In genomic region chr1:131937659-131938305, GRCm38 (mm10) we compare ENCODE assay signal across 8 mouse cellular contexts. TPM values are rescaled to one million over a fixed set of nuclear protein-coding genes. Genes with fewer than 3 reads are reported as not detected.
DNase-seq lines count a peak whose midpoint lies in the region; ATAC-seq and TF ChIP-seq lines count a peak whose summit lies in the region.

No protein-coding gene starts in this region.

- TF ChIP-seq CTCF in G1E (IDR thresholded peaks at IDR 0.05; ENCODE audit: low read depth, low read length): peak; percentile 94

- no peaks in the 10 kb centered on the region for H3K27me3 ChIP-seq in G1E (ENCODE audit: insufficient read depth, low read length)
- H3K27me3 ChIP-seq in forebrain, embryonic 14.5 days (replicated peaks; ENCODE audit: control insufficient read depth, insufficient read depth, low read length): no peaks in the 10 kb centered on the region
- H3K27me3 ChIP-seq in hindbrain, embryonic 11.5 days (ENCODE audit: control insufficient read depth, insufficient read depth, low read length): no peaks in the 10 kb centered on the region
- no peaks in the 10 kb centered on the region for H3K27me3 ChIP-seq in lung, embryonic 16.5 days (ENCODE audit: control insufficient read depth, insufficient read depth, low read depth, low read length)

- no peaks in the 10 kb centered on the region for H3K9me3 ChIP-seq in G1E (replicated peaks)
- no peaks in the 10 kb centered on the region for H3K9me3 ChIP-seq in forebrain, embryonic 14.5 days (replicated peaks; ENCODE audit: control insufficient read depth, low read length)
- no peaks in the 10 kb centered on the region for H3K9me3 ChIP-seq in hindbrain, embryonic 11.5 days (ENCODE audit: control insufficient read depth, low read length)
- no peaks in the 10 kb centered on the region for H3K9me3 ChIP-seq in lung, embryonic 16.5 days (ENCODE audit: control insufficient read depth, low read length)

- peaks cover 73% of the 10 kb centered on the region for H3K36me3 ChIP-seq in G1E (replicated peaks)
- H3K36me3 ChIP-seq in forebrain, embryonic 14.5 days (ENCODE audit: control insufficient read depth, insufficient read depth, low read length): peaks cover 20% of the 10 kb centered on the region
- no peaks in the 10 kb centered on the region for H3K36me3 ChIP-seq in hindbrain, embryonic 11.5 days (ENCODE audit: control insufficient read depth, insufficient read depth, low read length)
- peaks cover 5% of the 10 kb centered on the region for H3K36me3 ChIP-seq in lung, embryonic 16.5 days (ENCODE audit: control insufficient read depth, insufficient read depth, low read length)

- no peak for DNase-seq in G1E (ENCODE audit: low spot score)
- peak; percentile 54 for DNase-seq in c-Kit-positive CD71-positive TER-119-negative erythroid progenitor cells, embryonic 14.5 days (ENCODE audit: low read depth)
- DNase-seq in forebrain, embryonic 14.5 days (ENCODE audit: low spot score): peak; percentile 83
- DNase-seq in hindbrain, embryonic 11.5 days (ENCODE audit: low spot score): peak; percentile 79
- peak; percentile 49 to 77 for DNase-seq in layer of hippocampus, adult 8-10 months (ENCODE audit: low spot score in 2 of 2)
- peak; percentile 30 for DNase-seq in retina, adult 2 months (ENCODE audit: low read depth, low spot score)
- DNase-seq in thymus, postnatal 4 days: peak; percentile 83

- ATAC-seq in G1E (ENCODE audit: extremely low read depth, insufficient number of reproducible peaks, low FRiP score, poor library complexity, severe bottlenecking): peak; percentile 12; the same call in 1 of the 2 replicates
- ATAC-seq in forebrain, embryonic 14.5 days: peak; percentile 63
- peak; percentile 35; the same call in 1 of the 2 replicates for ATAC-seq in hindbrain, embryonic 11.5 days (ENCODE audit: low FRiP score)
- ATAC-seq in lung, embryonic 16.5 days (ENCODE audit: low read depth): peak; percentile 15; the same call in 1 of the 2 replicates

- no peak overlapping the region for H3K27ac ChIP-seq in forebrain, embryonic 14.5 days (ENCODE audit: low read depth, low read length)
- H3K27ac ChIP-seq in hindbrain, embryonic 11.5 days (ENCODE audit: low read depth, low read length): no peak overlapping the region
- peak overlapping the region; percentile 82 for H3K27ac ChIP-seq in lung, embryonic 16.5 days (ENCODE audit: low read length)

- no peak overlapping the region for H3K4me2 ChIP-seq in forebrain, embryonic 14.5 days (ENCODE audit: low read length)
- H3K4me2 ChIP-seq in hindbrain, embryonic 11.5 days (replicated peaks; ENCODE audit: low read depth, low read length): no peak overlapping the region
- no peak overlapping the region for H3K4me2 ChIP-seq in lung, embryonic 16.5 days (ENCODE audit: low read depth, low read length)

- no peak overlapping the region for H3K9ac ChIP-seq in forebrain, embryonic 14.5 days (ENCODE audit: low read length)
- H3K9ac ChIP-seq in hindbrain, embryonic 11.5 days (ENCODE audit: low read depth, low read length): no peak overlapping the region
- no peak overlapping the region for H3K9ac ChIP-seq in lung, embryonic 16.5 days (ENCODE audit: low read length)

- H3K4me1 ChIP-seq in G1E (ENCODE audit: insufficient read depth, low read depth, low read length): peaks cover 46% of the 10 kb centered on the region
- H3K4me1 ChIP-seq in forebrain, embryonic 14.5 days (ENCODE audit: control insufficient read depth, insufficient read depth, low read length): no peaks in the 10 kb centered on the region
- no peaks in the 10 kb centered on the region for H3K4me1 ChIP-seq in hindbrain, embryonic 11.5 days (replicated peaks; ENCODE audit: control insufficient read depth, insufficient read depth, low read length)
- H3K4me1 ChIP-seq in lung, embryonic 16.5 days (replicated peaks; ENCODE audit: control insufficient read depth, insufficient read depth, low read length): 0 out of 2 replicates have a peak, but pooled peaks cover 8% of the 10 kb centered on the region

- H3K4me3 ChIP-seq in G1E (ENCODE audit: low read depth, low read length): no peak overlapping the region
- H3K4me3 ChIP-seq in forebrain, embryonic 14.5 days (ENCODE audit: low read depth, low read length): no peak overlapping the region
- no peak overlapping the region for H3K4me3 ChIP-seq in hindbrain, embryonic 11.5 days (ENCODE audit: low read depth, low read length)
- no peak overlapping the region for H3K4me3 ChIP-seq in lung, embryonic 16.5 days (ENCODE audit: low read length)

- 48% methylated on average over 6 of the region's 6 CpGs for WGBS in forebrain, embryonic 14.5 days
- 51% methylated on average over 6 of the region's 6 CpGs for WGBS in hindbrain, embryonic 11.5 days
- 53% methylated on average over 6 of the region's 6 CpGs for WGBS in lung, embryonic 16.5 days

RNA-seq across cellular contexts. Expression of gene Slc45a3, which starts 25.0 kb away (rescaled TPM):
- 36.9 and 48.1 TPM in 2 replicates for total RNA-seq in G1E (2014; fragmentation: Nextera tagmentation)
- total RNA-seq in G1E (2017): 51.4 and 56.6 TPM in 2 replicates
- polyA plus RNA-seq in G1E (2012): 12.3 and 14.4 TPM in 2 replicates
- 1.5 and 1.8 TPM in 2 replicates for polyA plus RNA-seq in forebrain, embryonic 14.5 days (2014; fragmentation: Nextera tagmentation; extraction: Ambion mirVana)
- polyA plus RNA-seq in hindbrain, embryonic 11.5 days (2014; fragmentation: Nextera tagmentation; extraction: Ambion mirVana): 7.5 and 8.4 TPM in 2 replicates
- total RNA-seq in layer of hippocampus, adult 8-10 months (2022): under 1 TPM; 0.63 to 0.75 (median 0.70) TPM
- 4.2 TPM in 2 replicates for polyA plus RNA-seq in lung, embryonic 16.5 days (2015; fragmentation: Nextera tagmentation; extraction: Ambion mirVana)

RNA-seq across cellular contexts. Expression of gene Nucks1, which starts 27.4 kb away (rescaled TPM):
- total RNA-seq in G1E (2014; fragmentation: Nextera tagmentation) (376 and 404 TPM in 2 replicates), G1E (2017) (405 and 507 TPM in 2 replicates)
- polyA plus RNA-seq in G1E (2012): 35.2 and 38.1 TPM in 2 replicates
- polyA plus RNA-seq in forebrain, embryonic 14.5 days (2014; fragmentation: Nextera tagmentation; extraction: Ambion mirVana): 33.0 and 37.4 TPM in 2 replicates
- polyA plus RNA-seq in hindbrain, embryonic 11.5 days (2014; fragmentation: Nextera tagmentation; extraction: Ambion mirVana): 53.3 and 66.1 TPM in 2 replicates
- 100 to 1,000 TPM; 151 to 160 (median 159) TPM for total RNA-seq in layer of hippocampus, adult 8-10 months (2022)
- polyA plus RNA-seq in lung, embryonic 16.5 days (2015; fragmentation: Nextera tagmentation; extraction: Ambion mirVana): 70.5 and 82.9 TPM in 2 replicates

Comparison
In these comparisons a context has a peak if more than half of its experiments do, and no peak if none do; other contexts are left out.
1. ATAC-seq: peak in every context shown above with its lines; median percentile 63 in forebrain, embryonic 14.5 days; 35 in hindbrain, embryonic 11.5 days; 15 in lung, embryonic 16.5 days; 12 in G1E.